In the genomic region with DNA sequence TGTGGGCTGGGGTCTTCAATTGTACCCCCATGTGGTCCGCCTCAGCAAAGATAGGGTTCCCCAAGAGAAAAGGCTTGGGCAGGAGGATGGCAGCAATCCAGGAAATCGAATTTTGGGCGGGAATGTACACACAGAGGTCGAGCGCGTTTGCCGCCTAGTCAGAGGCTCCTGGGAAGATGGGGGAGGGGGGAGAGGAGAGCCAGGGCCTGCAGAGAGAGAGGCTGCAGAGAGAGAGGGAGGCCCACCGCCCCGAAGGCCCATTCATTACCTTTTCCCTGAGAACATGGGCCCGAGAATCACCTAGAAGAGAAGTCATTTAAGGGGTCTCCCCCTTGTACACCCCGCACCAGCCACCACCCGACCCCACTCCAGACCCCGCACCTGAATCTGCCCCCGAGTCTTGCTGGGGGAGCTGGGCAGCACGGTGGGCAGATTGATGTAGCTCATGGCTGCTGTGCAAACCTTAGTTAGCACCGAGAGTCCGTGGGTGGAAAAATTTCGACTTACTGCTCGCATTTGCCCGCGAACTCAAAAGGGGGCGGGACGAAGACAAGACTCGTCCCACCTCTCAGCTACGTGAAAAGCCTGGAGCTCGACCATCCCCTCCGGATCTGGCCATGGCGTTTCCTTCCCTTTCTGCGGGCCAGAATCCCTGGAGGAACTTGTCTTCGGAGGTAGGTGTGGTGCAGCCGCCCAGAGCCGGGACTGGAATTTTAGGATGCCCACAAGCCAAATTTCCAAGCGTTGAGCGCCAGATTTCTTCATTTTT, we compare ENCODE assay signal across 8 mouse cellular contexts. TPM values are rescaled to one million over a fixed set of nuclear protein-coding genes. Genes with fewer than 3 reads are reported as not detected.
DNase-seq lines count a peak whose midpoint lies in the region; ATAC-seq lines count a peak whose summit lies in the region.

A gene (plus strand): TSS at position 592 of the 769 bp plus-strand sequence.
A gene (minus strand): TSS at position 760 of the 769 bp plus-strand sequence.

- peak within 1 kb of the TSS; percentile 57 for H3K4me3 ChIP-seq in intestine, embryonic 14.5 days (ENCODE audit: low read depth, low read length)
- H3K4me3 ChIP-seq in liver, embryonic 15.5 days (replicated peaks), result peak within 1 kb of the TSS; percentile 84
- peak within 1 kb of the TSS; percentile 45 for H3K4me3 ChIP-seq in neural tube, embryonic 12.5 days

- peaks cover 60% of the 10 kb centered on the region for H3K4me1 ChIP-seq in intestine, embryonic 14.5 days (replicated peaks; ENCODE audit: control insufficient read depth, insufficient read depth, low read length)
- peaks cover 90% of the 10 kb centered on the region for H3K4me1 ChIP-seq in liver, embryonic 15.5 days (replicated peaks)
- peaks cover 36% of the 10 kb centered on the region for H3K4me1 ChIP-seq in neural tube, embryonic 12.5 days

- under 1% methylated on average over 32 of the region's 34 CpGs for WGBS in intestine, embryonic 14.5 days
- under 1% methylated on average over 34 of the region's 34 CpGs for WGBS in liver, embryonic 15.5 days (ENCODE audit: insufficient replicate concordance)
- under 1% methylated on average over 34 of the region's 34 CpGs for WGBS in neural tube, embryonic 12.5 days

- H3K36me3 ChIP-seq in intestine, embryonic 14.5 days (ENCODE audit: control insufficient read depth, insufficient read depth, low read length), result peaks cover 30% of the 10 kb centered on the region
- peaks cover 39% of the 10 kb centered on the region for H3K36me3 ChIP-seq in liver, embryonic 15.5 days (replicated peaks)
- peaks cover 15% of the 10 kb centered on the region for H3K36me3 ChIP-seq in neural tube, embryonic 12.5 days

- H3K9me3 ChIP-seq in intestine, embryonic 14.5 days (ENCODE audit: control insufficient read depth, low read length), result no peaks in the 10 kb centered on the region
- H3K9me3 ChIP-seq in liver, embryonic 15.5 days (replicated peaks), result no peaks in the 10 kb centered on the region
- no peaks in the 10 kb centered on the region for H3K9me3 ChIP-seq in neural tube, embryonic 12.5 days

- peak; percentile 59 for ATAC-seq in intestine, embryonic 14.5 days (replicated peaks; ENCODE audit: low FRiP score, low TSS enrichment, low read depth)
- peak; percentile 58 for ATAC-seq in liver, embryonic 15.5 days (ENCODE audit: insufficient read depth)
- ATAC-seq in neural tube, embryonic 12.5 days (ENCODE audit: low FRiP score, low read depth), result peak; percentile 65

- no peaks in the 10 kb centered on the region for H3K27me3 ChIP-seq in intestine, embryonic 14.5 days (replicated peaks; ENCODE audit: control insufficient read depth, insufficient read depth, low read length)
- no peaks in the 10 kb centered on the region for H3K27me3 ChIP-seq in liver, embryonic 15.5 days
- no peaks in the 10 kb centered on the region for H3K27me3 ChIP-seq in neural tube, embryonic 12.5 days (replicated peaks)

- peak within 1 kb of the TSS; percentile 58 for H3K4me2 ChIP-seq in intestine, embryonic 14.5 days (ENCODE audit: low read length)
- peak within 1 kb of the TSS; percentile 90 for H3K4me2 ChIP-seq in liver, embryonic 15.5 days
- peak within 1 kb of the TSS; percentile 78 for H3K4me2 ChIP-seq in neural tube, embryonic 12.5 days (replicated peaks)

- peak within 1 kb of the TSS; percentile 89 for H3K27ac ChIP-seq in intestine, embryonic 14.5 days (ENCODE audit: low read depth)
- peak within 1 kb of the TSS; percentile 93 for H3K27ac ChIP-seq in liver, embryonic 15.5 days (replicated peaks)
- H3K27ac ChIP-seq in neural tube, embryonic 12.5 days, result no peak within 1 kb of the TSS

- DNase-seq in layer of hippocampus, postnatal 10 days (ENCODE audit: low spot score in 2 of 2), result peak; percentile 54 to 59
- no peak for DNase-seq in layer of hippocampus, adult 8-10 months (ENCODE audit: low spot score in 2 of 2)
- peak; percentile 94 for DNase-seq in embryo, embryonic 10 days (ENCODE audit: low spot score)
- peak; percentile 96 for DNase-seq in gonadal fat pad, adult 2 months (ENCODE audit: low read depth)
- peak; percentile 88 for DNase-seq in intestine, embryonic 14.5 days (ENCODE audit: low spot score)
- peak; percentile 55 to 65 for DNase-seq in thymus, postnatal 10 days (ENCODE audit: low spot score in 2 of 2)

- peak within 1 kb of the TSS; percentile 75 for H3K9ac ChIP-seq in intestine, embryonic 14.5 days (ENCODE audit: low read length)
- peak within 1 kb of the TSS; percentile 90 for H3K9ac ChIP-seq in liver, embryonic 15.5 days
- peak within 1 kb of the TSS; percentile 56 for H3K9ac ChIP-seq in neural tube, embryonic 12.5 days

RNA-seq across cellular contexts. Expression of the first gene that starts in this region (rescaled TPM):
- total RNA-seq in layer of hippocampus, postnatal 10 days (2021), result 1 to 10 TPM; 5.6 to 7.3 TPM
- total RNA-seq in layer of hippocampus, adult 8-10 months (2022), result 1 to 10 TPM; 4.0 to 5.4 (median 4.2) TPM
- polyA plus RNA-seq in gonadal fat pad, adult 2 months (2012; rRNA removed), result 5.7 and 8.7 TPM in 2 replicates
- polyA plus RNA-seq in intestine, embryonic 14.5 days (2014; fragmentation: Nextera tagmentation; extraction: Ambion mirVana), result 6.6 and 7.0 TPM in 2 replicates
- polyA plus RNA-seq in liver, embryonic 15.5 days (2015; fragmentation: Nextera tagmentation; extraction: Ambion mirVana), result 11.8 and 12.0 TPM in 2 replicates
- polyA plus RNA-seq in neural tube, embryonic 12.5 days (2016; fragmentation: Nextera tagmentation; extraction: Ambion mirVana), result 3.4 and 4.0 TPM in 2 replicates

RNA-seq across cellular contexts. Expression of the second gene that starts in this region (rescaled TPM):
- 1 to 10 TPM; 5.4 TPM for total RNA-seq in layer of hippocampus, postnatal 10 days (2021)
- total RNA-seq in layer of hippocampus, adult 8-10 months (2022), result 1 to 10 TPM in 1 of 4 experiments, under 1 TPM in 3; 0.54 to 1.3 (median 0.88) TPM
- 7.2 and 9.8 TPM in 2 replicates for polyA plus RNA-seq in gonadal fat pad, adult 2 months (2012; rRNA removed)
- 159 and 163 TPM in 2 replicates for polyA plus RNA-seq in intestine, embryonic 14.5 days (2014; fragmentation: Nextera tagmentation; extraction: Ambion mirVana)
- polyA plus RNA-seq in liver, embryonic 15.5 days (2015; fragmentation: Nextera tagmentation; extraction: Ambion mirVana), result 136 and 138 TPM in 2 replicates
- 53.8 and 54.4 TPM in 2 replicates for polyA plus RNA-seq in neural tube, embryonic 12.5 days (2016; fragmentation: Nextera tagmentation; extraction: Ambion mirVana)

Comparison
In these comparisons a context has a peak if more than half of its experiments do, and no peak if none do; other contexts are left out.
1. DNase-seq: peak in layer of hippocampus, postnatal 10 days (2 of 2), embryo, embryonic 10 days (single experiment), gonadal fat pad, adult 2 months (single experiment), intestine, embryonic 14.5 days (single experiment) and thymus, postnatal 10 days (2 of 2); none in layer of hippocampus, adult 8-10 months (0 of 2).
2. Peak in every context shown above with its lines, with median percentiles within 50 percentile points of each other: ATAC-seq, H3K4me2 ChIP-seq, H3K4me3 ChIP-seq and H3K9ac ChIP-seq.